Mouse (Mus musculus) ES-Bruce4 (cell line): Measurements from ENCODE around the gene Tmem53. TPM values are rescaled to one million over a fixed set of nuclear protein-coding genes. Genes with fewer than 3 reads are reported as not detected.

Experiments
- H3K27ac ChIP-seq: 2 replicates; pipeline ENCODE4 v1.5.1; 2012; ENCODE audit warnings: low read length, inconsistent platforms; ENCODE audit not compliant: insufficient read depth
- H3K27me3 ChIP-seq: 2 replicates; pipeline ENCODE4 v1.6.1; 2012; ENCODE audit warnings: mild to moderate bottlenecking, low read length, inconsistent platforms; ENCODE audit not compliant: control insufficient read depth, poor library complexity, insufficient read depth, severe bottlenecking
- H3K36me3 ChIP-seq: 2 replicates; pipeline ENCODE4 v1.6.1; 2012; ENCODE audit warnings: inconsistent platforms, mild to moderate bottlenecking, low read length, moderate library complexity; ENCODE audit not compliant: control insufficient read depth, poor library complexity, insufficient read depth, severe bottlenecking
- H3K4me1 ChIP-seq: one replicate; pipeline ENCODE4 v1.8.1; 2011; ENCODE audit warnings: low read length; ENCODE audit not compliant: control insufficient read depth, insufficient read depth
- H3K4me3 ChIP-seq: 2 replicates; pipeline ENCODE4 v1.5.1; 2011; ENCODE audit warnings: low read depth, mild to moderate bottlenecking, low read length
- H3K9ac ChIP-seq: 2 replicates; pipeline ENCODE4 v1.6.1; 2012; ENCODE audit warnings: low read depth, mild to moderate bottlenecking, inconsistent platforms; ENCODE audit not compliant: poor library complexity, severe bottlenecking
- H3K9me3 ChIP-seq: replicated peaks from 2 replicates; pipeline ENCODE4 v1.6.1; 2012; ENCODE audit warnings: mild to moderate bottlenecking, low read length, inconsistent platforms; ENCODE audit not compliant: control insufficient read depth, poor library complexity, insufficient read depth, severe bottlenecking
- CTCF ChIP-seq: IDR thresholded peaks from one replicate; pipeline ENCODE4 v1.8.1; 2011; ENCODE audit warnings: low read depth, low read length
- EP300 ChIP-seq: IDR thresholded peaks from 2 replicates; pipeline ENCODE4 v1.6.1; 2011; ENCODE audit warnings: low read depth, low read length; ENCODE audit not compliant: insufficient read depth
- POLR2A ChIP-seq: IDR thresholded peaks from one replicate; pipeline ENCODE4 v1.8.1; 2011; ENCODE audit warnings: low read length; ENCODE audit not compliant: insufficient read depth
- polyA plus RNA-seq: library from polyadenylated mRNA; stranded (reverse); fragments of >200 nt; gene quantifications from 2 replicates; pipeline ENCODE4 v1.2.4, GENCODE M21; 2011; ENCODE audit warnings: low read depth; ENCODE audit not compliant: missing spikeins, insufficient read depth, insufficient read length

Gene Tmem53
- polyA plus RNA-seq, 1 experiment: 1.8 TPM

DNA sequence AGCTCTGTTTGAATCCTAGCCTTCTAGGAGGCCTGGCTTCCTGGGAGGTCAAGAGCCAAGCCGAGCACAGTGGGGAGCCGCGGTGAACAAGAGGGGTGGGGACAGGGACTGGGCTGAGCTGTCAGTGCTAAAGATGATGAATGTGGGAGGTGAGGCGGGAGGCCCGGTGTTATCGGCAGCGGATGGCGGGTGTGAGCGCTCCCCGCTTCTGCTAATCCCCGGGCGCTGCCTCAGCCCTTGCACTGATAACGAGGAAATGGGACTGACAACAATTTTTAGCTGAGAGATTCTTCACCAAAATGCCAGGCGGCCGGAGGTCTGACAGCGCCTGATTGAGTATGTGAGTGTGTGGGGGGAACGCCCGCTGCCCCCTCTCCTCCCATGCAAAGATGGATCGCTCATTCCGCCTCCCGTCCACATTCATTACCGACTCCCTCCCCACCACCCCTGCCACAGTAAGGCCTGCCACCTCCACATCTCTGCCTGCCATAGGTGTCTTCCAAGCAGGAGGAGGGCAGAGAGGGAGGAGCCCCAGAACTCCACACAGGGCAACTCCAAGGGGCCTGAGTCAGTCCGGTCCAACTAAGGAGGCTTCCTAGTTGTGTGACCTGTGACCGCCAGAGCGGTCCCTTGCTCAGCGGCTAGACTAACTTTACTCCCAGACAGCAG lies 60.8 kb downstream of the Tmem53 start:
- Histone ChIP-seq H3K9me3 (no peaks in the 10 kb centered on the region), H3K27me3 (no peaks in the 10 kb centered on the region), H3K27ac (no peak overlapping the region), H3K4me1 (no peaks in the 10 kb centered on the region), H3K9ac (no peak overlapping the region), H3K4me3 (peak overlapping the region; percentile 30), H3K36me3 (no peaks in the 10 kb centered on the region)
- TF ChIP-seq EP300 (no peak), POLR2A (no peak), CTCF (no peak)

DNA sequence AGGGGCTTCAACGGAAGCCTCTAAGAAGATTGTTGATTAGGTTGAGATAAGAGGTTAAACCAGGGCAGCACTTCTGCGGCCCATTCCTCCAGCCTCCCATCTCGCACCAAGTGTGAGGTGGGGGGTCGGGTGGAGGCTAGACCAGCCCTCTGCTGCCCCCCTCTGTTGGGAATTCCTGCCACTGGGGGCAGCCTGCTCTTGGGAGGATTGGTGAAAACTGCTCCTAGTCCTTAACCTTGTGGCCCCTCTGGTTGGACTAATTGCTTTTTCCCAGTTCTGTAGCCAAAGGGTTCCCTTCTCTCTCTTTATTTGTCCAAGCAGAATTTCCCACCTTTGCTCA lies 61.3 kb downstream of the Tmem53 start:
- Histone ChIP-seq H3K27ac (no peak overlapping the region), H3K4me1 (no peaks in the 10 kb centered on the region), H3K9ac (no peak overlapping the region), H3K36me3 (no peaks in the 10 kb centered on the region), H3K9me3 (no peaks in the 10 kb centered on the region), H3K4me3 (peak overlapping the region; percentile 30), H3K27me3 (no peaks in the 10 kb centered on the region)
- TF ChIP-seq CTCF: peak; percentile 75
- no peak for TF ChIP-seq POLR2A
- TF ChIP-seq EP300: no peak

DNA sequence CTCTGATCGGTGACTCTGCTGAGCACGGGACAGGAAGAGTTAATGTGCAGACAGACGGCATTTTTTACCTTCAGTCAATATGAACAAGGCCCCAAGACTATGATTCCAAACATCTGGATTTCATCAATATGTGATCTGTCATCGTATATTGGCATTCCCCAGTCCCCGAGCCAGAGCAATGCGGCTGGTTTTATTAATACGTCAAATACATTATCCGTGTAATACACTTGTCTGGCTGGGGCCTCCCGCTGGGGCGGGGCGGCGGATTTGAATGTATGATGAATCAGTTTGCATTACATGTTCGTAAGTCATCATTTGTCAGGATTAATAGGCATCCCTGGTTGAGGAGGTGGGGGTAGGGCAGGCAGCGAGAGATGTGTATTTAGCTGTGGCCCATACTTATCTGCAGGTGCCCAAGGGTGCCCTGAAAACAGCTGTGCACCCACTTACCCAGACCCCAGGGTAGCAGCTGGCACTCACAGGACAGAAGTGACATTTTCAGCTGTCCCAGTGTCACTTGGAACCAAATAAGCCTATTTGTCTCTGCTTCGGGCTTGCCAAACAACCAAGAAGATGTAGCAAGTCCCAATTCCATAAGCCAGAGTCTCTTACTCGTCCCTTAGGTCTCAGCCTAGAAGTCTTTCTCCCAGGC lies 63.2 kb downstream of the Tmem53 start:
- H3K36me3 ChIP-seq: no peaks in the 10 kb centered on the region
- H3K27ac ChIP-seq: no peak overlapping the region
- no peaks in the 10 kb centered on the region for H3K4me1 ChIP-seq
- H3K9ac ChIP-seq: no peak overlapping the region
- no peaks in the 10 kb centered on the region for H3K9me3 ChIP-seq
- TF ChIP-seq EP300: no peak
- no peak for TF ChIP-seq POLR2A
- TF ChIP-seq CTCF: no peak
- H3K27me3 ChIP-seq: no peaks in the 10 kb centered on the region
- H3K4me3 ChIP-seq: no peak overlapping the region

DNA sequence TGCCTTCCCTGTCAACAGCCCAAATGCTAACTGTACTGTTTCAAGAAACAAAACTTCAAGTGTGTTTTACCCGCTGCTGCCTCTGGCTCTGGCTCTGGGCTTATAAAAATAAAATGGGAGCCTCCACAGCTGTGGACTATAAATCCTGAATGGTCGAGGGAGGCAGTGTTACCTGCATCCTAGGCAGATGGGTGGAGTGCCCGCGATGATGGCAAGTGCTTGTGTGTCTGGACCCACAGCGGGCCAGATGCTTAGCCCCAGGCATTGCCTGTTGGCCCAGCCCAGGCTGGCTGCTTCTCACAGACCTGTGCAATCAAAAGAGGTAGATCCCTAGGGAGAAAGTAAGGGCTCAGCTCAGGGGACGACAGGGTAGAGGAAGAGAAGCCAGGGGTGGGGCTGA lies 65.0 kb downstream of the Tmem53 start:
- no peaks in the 10 kb centered on the region for H3K27me3 ChIP-seq
- TF ChIP-seq POLR2A (no peak), CTCF (no peak), EP300 (no peak)
- no peaks in the 10 kb centered on the region for H3K9me3 ChIP-seq
- H3K9ac ChIP-seq: no peak overlapping the region
- H3K4me3 ChIP-seq: no peak overlapping the region
- no peaks in the 10 kb centered on the region for H3K36me3 ChIP-seq
- H3K4me1 ChIP-seq: no peaks in the 10 kb centered on the region
- no peak overlapping the region for H3K27ac ChIP-seq

DNA sequence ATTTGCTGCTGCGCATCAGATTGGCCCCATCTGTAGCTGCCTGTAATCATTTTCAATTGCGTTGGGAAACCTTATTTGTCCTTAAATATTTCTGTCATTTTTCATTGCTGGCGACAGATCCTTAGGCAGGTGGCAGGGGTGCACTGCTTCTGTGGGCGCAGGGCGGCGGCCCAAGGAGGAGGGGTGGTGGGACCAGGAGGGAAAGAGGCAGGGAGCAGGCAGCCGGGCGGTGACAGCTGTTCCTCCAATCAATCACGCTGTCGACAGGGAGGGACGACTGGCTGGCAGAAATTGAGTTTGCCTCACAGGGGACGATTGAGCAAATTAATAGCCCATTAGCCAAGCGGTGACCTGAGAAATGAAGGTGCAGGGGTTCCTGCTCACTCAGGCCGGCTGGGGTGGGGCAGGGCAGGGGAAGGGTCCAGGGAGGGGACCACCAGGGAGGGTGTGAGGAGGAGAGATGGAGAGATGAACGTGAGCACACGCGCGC lies 66.0 kb downstream of the Tmem53 start:
- TF ChIP-seq POLR2A: no peak
- TF ChIP-seq EP300: no peak
- no peak for TF ChIP-seq CTCF
- H3K27me3 ChIP-seq: no peaks in the 10 kb centered on the region
- no peaks in the 10 kb centered on the region for H3K36me3 ChIP-seq
- H3K4me3 ChIP-seq: peak overlapping the region; percentile 23; the same call in 1 of the 2 replicates
- no peak overlapping the region for H3K27ac ChIP-seq
- H3K9ac ChIP-seq: peak overlapping the region; percentile 32
- no peaks in the 10 kb centered on the region for H3K9me3 ChIP-seq
- H3K4me1 ChIP-seq: no peaks in the 10 kb centered on the region

Other genes starting within 250 kb of the Tmem53 start
- 67.5 and 73.3 TPM in 2 replicates for gene Eif2b3, start 232.5 kb upstream of the Tmem53 start, polyA plus RNA-seq
- gene Ptch2, start 155.9 kb upstream of the Tmem53 start, polyA plus RNA-seq: 4.5 and 5.7 TPM in 2 replicates
- 60.9 and 65.8 TPM in 2 replicates for gene Btbd19, start 126.2 kb upstream of the Tmem53 start, polyA plus RNA-seq
- gene Tctex1d4, start 125.2 kb upstream of the Tmem53 start, polyA plus RNA-seq: not detected in 2 replicates
- gene Plk3, start 118.0 kb upstream of the Tmem53 start, polyA plus RNA-seq: 12.1 and 12.5 TPM in 2 replicates
- 2,253 and 2,515 TPM in 2 replicates for gene Rps8, start 95.7 kb upstream of the Tmem53 start, polyA plus RNA-seq
- gene Kif2c, start 69.3 kb upstream of the Tmem53 start, polyA plus RNA-seq: 109 and 112 TPM in 2 replicates
- gene Armh1, start 174 bp downstream of the Tmem53 start, polyA plus RNA-seq: 0.49 and 0.52 TPM in 2 replicates
- gene Rnf220, start 245.1 kb downstream of the Tmem53 start, polyA plus RNA-seq: 130 and 132 TPM in 2 replicates